Mouse (Mus musculus) MEL (cell line): ENCODE data around the gene Med9. TPM values are rescaled to one million over a fixed set of nuclear protein-coding genes. Genes with fewer than 3 reads are reported as not detected.

Source experiments
- polyA plus RNA-seq, 2 experiments: library from polyadenylated mRNA; stranded (reverse) in 1 of 2; unstranded in 1 of 2; fragments of >175 nt in 1 of 2; fragments of >200 nt in 1 of 2; gene quantifications; 2 replicates each; pipeline versions ENCODE4 v1.2.1 to v1.2.4; 2012; ENCODE audit warnings: low replicate concordance in 2 of 2, low read depth in 1 of 2; ENCODE audit not compliant: insufficient read length in 2 of 2, insufficient read depth in 1 of 2, missing spikeins in 1 of 2
- total RNA-seq: library from RNA; depleted of rRNA; stranded (reverse); fragments of 300-350 nt; gene quantifications from 2 replicates; pipeline ENCODE4 v1.2.3, GENCODE M21; 2012; rRNA removed

Gene Med9
- total and polyA plus RNA-seq, 3 experiments: 46.8 to 48.4 TPM; not detected in 1

Other genes with a start within 250 kb of the Med9 start
- gene Pld6, start 160.6 kb upstream of the Med9 start, total RNA-seq: 2.0 and 3.1 TPM in 2 replicates
- 1 to 10 TPM in 1 of 2 experiments, not detected in 1; 5.5 TPM for gene Pld6, start 160.6 kb upstream of the Med9 start, polyA plus RNA-seq
- gene Flcn, start 138.2 kb upstream of the Med9 start, total RNA-seq: 33.7 and 36.3 TPM in 2 replicates
- 10 to 100 TPM in 1 of 2 experiments, not detected in 1; 36.1 TPM for gene Flcn, start 138.2 kb upstream of the Med9 start, polyA plus RNA-seq
- gene Nt5m, start 108.8 kb upstream of the Med9 start, total RNA-seq: 22.2 and 26.6 TPM in 2 replicates
- gene Nt5m, start 108.8 kb upstream of the Med9 start, polyA plus RNA-seq: 10 to 100 TPM in 1 of 2 experiments, not detected in 1; 29.1 TPM
- 180 and 181 TPM in 2 replicates for gene Cops3, start 108.4 kb upstream of the Med9 start, total RNA-seq
- 100 to 1,000 TPM in 1 of 2 experiments, not detected in 1; 198 TPM for gene Cops3, start 108.4 kb upstream of the Med9 start, polyA plus RNA-seq
- not detected in 2 replicates for gene Rasd1, start 16.7 kb downstream of the Med9 start, total RNA-seq
- under 1 TPM in 1 of 2 experiments, not detected in 1; 0.06 TPM for gene Rasd1, start 16.7 kb downstream of the Med9 start, polyA plus RNA-seq
- 20.0 and 27.9 TPM in 2 replicates for gene Pemt, start 98.3 kb downstream of the Med9 start, total RNA-seq
- gene Pemt, start 98.3 kb downstream of the Med9 start, polyA plus RNA-seq: 10 to 100 TPM in 1 of 2 experiments, not detected in 1; 26.1 TPM
- gene Rai1, start 156.8 kb downstream of the Med9 start, total RNA-seq: 25.0 and 26.3 TPM in 2 replicates
- gene Rai1, start 156.8 kb downstream of the Med9 start, polyA plus RNA-seq: 100 to 1,000 TPM in 1 of 2 experiments, 10 to 100 TPM in 1; 56.7 to 101 TPM